Mouse (Mus musculus): ENCODE data around the gene Slc25a48. TPM values are rescaled to one million over a fixed set of nuclear protein-coding genes. Genes with fewer than 3 reads are reported as not detected.

Gene Slc25a48
- polyA plus RNA-seq, 1 experiment from 2014 or later: 0.03 TPM

- TF ChIP-seq CTCF (IDR thresholded peaks at IDR 0.05; ENCODE audit: low read depth): peak; percentile 93
These were observed 9.2 kb upstream of the Slc25a48 start for GRCm38 (mm10) chr13:56428724-56429500.

GRCm38 (mm10) chr13:56432496-56432895, 5.7 kb upstream of the Slc25a48 start:
- peaks cover 12% of the 10 kb centered on the region; the same call in 1 of the 2 replicates for H3K27me3 ChIP-seq (replicated peaks; ENCODE audit: control insufficient read depth, insufficient read depth, low read length)
- no peak for ATAC-seq
- no peak overlapping the region for H3K4me3 ChIP-seq (ENCODE audit: low read depth, low read length)
- H3K4me1 ChIP-seq (replicated peaks; ENCODE audit: control insufficient read depth, insufficient read depth, low read length): no peaks in the 10 kb centered on the region
- no peak overlapping the region for H3K4me2 ChIP-seq (replicated peaks; ENCODE audit: low read depth)
- 84% methylated on average over 8 of the region's 12 CpGs for WGBS
- no peaks in the 10 kb centered on the region for H3K9me3 ChIP-seq (ENCODE audit: control insufficient read depth)
- no peaks in the 10 kb centered on the region for H3K36me3 ChIP-seq (ENCODE audit: control insufficient read depth, insufficient read depth)
- H3K27ac ChIP-seq (ENCODE audit: low read depth, low read length): no peak overlapping the region
- H3K9ac ChIP-seq (ENCODE audit: low read depth, low read length): no peak overlapping the region
- TF ChIP-seq CTCF (IDR thresholded peaks at IDR 0.05; ENCODE audit: low read depth): no peak

More at GRCm38 (mm10) chr13:56428724-56429500, 9.2 kb upstream of the Slc25a48 start:
- WGBS: 31% methylated on average over 16 of the region's 16 CpGs
- H3K9me3 ChIP-seq (ENCODE audit: control insufficient read depth): no peaks in the 10 kb centered on the region
- no peak overlapping the region for H3K4me3 ChIP-seq (ENCODE audit: low read depth, low read length)
- H3K4me2 ChIP-seq (replicated peaks; ENCODE audit: low read depth): no peak overlapping the region
- no peaks in the 10 kb centered on the region for H3K36me3 ChIP-seq (ENCODE audit: control insufficient read depth, insufficient read depth)
- H3K27me3 ChIP-seq (replicated peaks; ENCODE audit: control insufficient read depth, insufficient read depth, low read length): 0 out of 2 replicates have a peak, but pooled peaks cover 4% of the 10 kb centered on the region
- no peaks in the 10 kb centered on the region for H3K4me1 ChIP-seq (replicated peaks; ENCODE audit: control insufficient read depth, insufficient read depth, low read length)
- H3K9ac ChIP-seq (ENCODE audit: low read depth, low read length): no peak overlapping the region
- no peak for ATAC-seq
- no peak overlapping the region for H3K27ac ChIP-seq (ENCODE audit: low read depth, low read length)

- no peak overlapping the region for H3K4me2 ChIP-seq (replicated peaks; ENCODE audit: low read depth)
- H3K9ac ChIP-seq (ENCODE audit: low read depth, low read length): no peak overlapping the region
- no peak overlapping the region for H3K4me3 ChIP-seq (ENCODE audit: low read depth, low read length)
- TF ChIP-seq CTCF (IDR thresholded peaks at IDR 0.05; ENCODE audit: low read depth): peak; percentile 86
- 18% methylated on average over 10 of the region's 10 CpGs for WGBS
- H3K9me3 ChIP-seq (ENCODE audit: control insufficient read depth): no peaks in the 10 kb centered on the region
- H3K27me3 ChIP-seq (replicated peaks; ENCODE audit: control insufficient read depth, insufficient read depth, low read length): peaks cover 19% of the 10 kb centered on the region
- H3K36me3 ChIP-seq (ENCODE audit: control insufficient read depth, insufficient read depth): no peaks in the 10 kb centered on the region
- H3K4me1 ChIP-seq (replicated peaks; ENCODE audit: control insufficient read depth, insufficient read depth, low read length): no peaks in the 10 kb centered on the region; the same call in 1 of the 2 replicates
- no peak overlapping the region for H3K27ac ChIP-seq (ENCODE audit: low read depth, low read length)
- ATAC-seq: no peak
These were observed 4.7 kb upstream of the Slc25a48 start for GRCm38 (mm10) chr13:56433466-56433865.

- H3K9ac ChIP-seq (ENCODE audit: low read depth, low read length): no peak overlapping the region
- no peaks in the 10 kb centered on the region for H3K36me3 ChIP-seq (ENCODE audit: control insufficient read depth, insufficient read depth)
- WGBS: 78% methylated on average over 9 of the region's 9 CpGs
- no peaks in the 10 kb centered on the region for H3K9me3 ChIP-seq (ENCODE audit: control insufficient read depth)
- no peak overlapping the region for H3K4me2 ChIP-seq (replicated peaks; ENCODE audit: low read depth)
- no peak for TF ChIP-seq CTCF (IDR thresholded peaks at IDR 0.05; ENCODE audit: low read depth)
- no peaks in the 10 kb centered on the region; the same call in 1 of the 2 replicates for H3K4me1 ChIP-seq (replicated peaks; ENCODE audit: control insufficient read depth, insufficient read depth, low read length)
- ATAC-seq: no peak
- no peak overlapping the region for H3K27ac ChIP-seq (ENCODE audit: low read depth, low read length)
- H3K27me3 ChIP-seq (replicated peaks; ENCODE audit: control insufficient read depth, insufficient read depth, low read length): peaks cover 26% of the 10 kb centered on the region
- no peak overlapping the region for H3K4me3 ChIP-seq (ENCODE audit: low read depth, low read length)
These were observed 3.8 kb upstream of the Slc25a48 start for GRCm38 (mm10) chr13:56434311-56434751.

GRCm38 (mm10) chr13:56435615-56436287, 2.4 kb upstream of the Slc25a48 start:
- H3K4me2 ChIP-seq (replicated peaks; ENCODE audit: low read depth): no peak overlapping the region
- H3K27me3 ChIP-seq (replicated peaks; ENCODE audit: control insufficient read depth, insufficient read depth, low read length): peaks cover 35% of the 10 kb centered on the region
- no peaks in the 10 kb centered on the region for H3K9me3 ChIP-seq (ENCODE audit: control insufficient read depth)
- no peaks in the 10 kb centered on the region; the same call in 1 of the 2 replicates for H3K4me1 ChIP-seq (replicated peaks; ENCODE audit: control insufficient read depth, insufficient read depth, low read length)
- H3K4me3 ChIP-seq (ENCODE audit: low read depth, low read length): no peak overlapping the region
- H3K9ac ChIP-seq (ENCODE audit: low read depth, low read length): no peak overlapping the region
- ATAC-seq: no peak
- no peak overlapping the region for H3K27ac ChIP-seq (ENCODE audit: low read depth, low read length)
- TF ChIP-seq CTCF (IDR thresholded peaks at IDR 0.05; ENCODE audit: low read depth): peak; percentile 38; the same call in 1 of the 2 replicates
- 73% methylated on average over 10 of the region's 10 CpGs for WGBS
- H3K36me3 ChIP-seq (ENCODE audit: control insufficient read depth, insufficient read depth): no peaks in the 10 kb centered on the region

GRCm38 (mm10) chr13:56443411-56443810, 5.3 kb downstream of the Slc25a48 start:
- no peaks in the 10 kb centered on the region for H3K9me3 ChIP-seq (ENCODE audit: control insufficient read depth)
- WGBS: 48% methylated on average over 7 of the region's 7 CpGs
- H3K9ac ChIP-seq (ENCODE audit: low read depth, low read length): no peak overlapping the region
- H3K27me3 ChIP-seq (replicated peaks; ENCODE audit: control insufficient read depth, insufficient read depth, low read length): peaks cover 18% of the 10 kb centered on the region
- no peaks in the 10 kb centered on the region for H3K4me1 ChIP-seq (replicated peaks; ENCODE audit: control insufficient read depth, insufficient read depth, low read length)
- H3K27ac ChIP-seq (ENCODE audit: low read depth, low read length): no peak overlapping the region
- H3K36me3 ChIP-seq (ENCODE audit: control insufficient read depth, insufficient read depth): no peaks in the 10 kb centered on the region
- no peak for ATAC-seq
- H3K4me3 ChIP-seq (ENCODE audit: low read depth, low read length): no peak overlapping the region
- no peak for TF ChIP-seq CTCF (IDR thresholded peaks at IDR 0.05; ENCODE audit: low read depth)
- no peak overlapping the region for H3K4me2 ChIP-seq (replicated peaks; ENCODE audit: low read depth)
